Mouse (Mus musculus) gastrocnemius, adult 2 months (tissue): ENCODE results near the gene Ankzf1. TPM values are rescaled to one million over a fixed set of nuclear protein-coding genes. Genes with fewer than 3 reads are reported as not detected.

Experiments
- DNase-seq: peaks from one replicate; pipeline ENCODE4 v3.0.0; 2022
- H3K27ac ChIP-seq: fragments of 200-600 bp; 2 replicates; pipeline ENCODE4 v1.8.1; 2022; ENCODE audit warnings: mild to moderate bottlenecking
- H3K4me3 ChIP-seq: fragments of 200-600 bp; 2 replicates; pipeline ENCODE4 v1.8.1; 2022; ENCODE audit warnings: mild to moderate bottlenecking, moderate library complexity
- CTCF ChIP-seq: fragments of 200-600 bp; IDR thresholded peaks from 2 replicates; pipeline ENCODE4 v1.8.1; 2022; ENCODE audit warnings: antibody characterized with exemption, mild to moderate bottlenecking, moderate library complexity
- intact Hi-C: fragments of 180-260 bp; cut with DNase I; formaldehyde crosslinking; loops from one replicate; pipeline ENCODE4 v1.15.1; 2025
- long read RNA-seq, 2 experiments: library from polyadenylated mRNA; stranded (forward); transcript quantifications; one replicate each; pipeline ENCODE4 v2.0.0; 2021
- total RNA-seq, 2 experiments: library from RNA; stranded (reverse); gene quantifications; 2 replicates each; pipeline ENCODE4 v1.2.3; 2021

Ankzf1 gene
- 1 to 10 TPM; 5.5 to 5.9 TPM for total RNA-seq
- long read RNA-seq, experiment 1, partial matches to known transcripts = 0 of 1 reads
- long read RNA-seq, experiment 1, other reads (novel, unspliced or antisense) = 0 of 1 reads
- long read RNA-seq, experiment 2, partial matches to known transcripts = 0 of 4 reads
- long read RNA-seq, experiment 2, other reads (novel, unspliced or antisense) = 3 of 4 reads

DNA sequence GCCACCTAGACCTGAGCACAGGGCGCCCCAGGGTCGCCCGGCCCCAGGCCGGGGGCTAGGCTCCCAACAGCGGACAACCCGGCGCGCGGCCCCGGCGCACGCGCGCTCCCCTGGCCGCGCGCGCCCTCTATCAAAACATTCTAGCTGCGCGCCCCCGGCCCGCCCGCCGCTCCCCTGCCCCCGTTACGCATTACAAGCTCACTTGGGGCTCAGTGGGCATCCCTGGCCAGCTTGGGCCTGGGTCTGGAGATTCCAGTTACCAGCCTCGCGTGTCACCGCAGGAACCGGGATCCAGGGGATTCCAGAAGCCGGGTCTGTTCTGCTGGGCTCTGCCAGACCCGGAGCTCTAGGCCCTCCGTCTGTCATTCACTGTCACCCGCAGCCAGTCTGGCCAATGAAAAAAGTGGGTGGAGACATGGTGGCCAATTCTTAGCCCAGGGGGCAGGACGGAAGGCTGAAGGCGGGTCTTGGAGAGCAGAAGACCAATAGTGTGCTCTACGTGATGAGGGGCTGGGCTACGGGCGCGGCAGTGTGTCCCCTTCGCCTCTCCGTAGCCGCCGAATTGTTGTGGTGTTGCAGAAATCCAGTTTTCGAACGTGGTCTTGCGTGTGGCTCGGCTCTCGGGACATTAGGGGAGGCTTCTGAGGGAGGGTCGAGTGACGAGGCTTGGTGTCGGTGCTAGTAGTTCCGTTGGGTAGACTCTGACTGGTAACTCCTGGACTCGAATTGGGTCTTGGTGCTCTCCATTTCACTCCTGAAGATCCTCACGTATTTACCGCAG lies at the start of gene Ankzf1, which contains the start of gene Atg9a:
TSS of gene Ankzf1 (plus strand) at position 530 of the 781 bp plus-strand sequence.
TSS of gene Atg9a (minus strand) at position 575 of the 781 bp plus-strand sequence.
- intact Hi-C loops = loop anchor here (1.0 to 2.0 kb wide), 2 partner anchors 19 to 59 kb away; partner anchors contain the start of genes Glb1l and Stk16
- peak; percentile 9; the same call in 1 of the 2 replicates for TF ChIP-seq CTCF

DNA sequence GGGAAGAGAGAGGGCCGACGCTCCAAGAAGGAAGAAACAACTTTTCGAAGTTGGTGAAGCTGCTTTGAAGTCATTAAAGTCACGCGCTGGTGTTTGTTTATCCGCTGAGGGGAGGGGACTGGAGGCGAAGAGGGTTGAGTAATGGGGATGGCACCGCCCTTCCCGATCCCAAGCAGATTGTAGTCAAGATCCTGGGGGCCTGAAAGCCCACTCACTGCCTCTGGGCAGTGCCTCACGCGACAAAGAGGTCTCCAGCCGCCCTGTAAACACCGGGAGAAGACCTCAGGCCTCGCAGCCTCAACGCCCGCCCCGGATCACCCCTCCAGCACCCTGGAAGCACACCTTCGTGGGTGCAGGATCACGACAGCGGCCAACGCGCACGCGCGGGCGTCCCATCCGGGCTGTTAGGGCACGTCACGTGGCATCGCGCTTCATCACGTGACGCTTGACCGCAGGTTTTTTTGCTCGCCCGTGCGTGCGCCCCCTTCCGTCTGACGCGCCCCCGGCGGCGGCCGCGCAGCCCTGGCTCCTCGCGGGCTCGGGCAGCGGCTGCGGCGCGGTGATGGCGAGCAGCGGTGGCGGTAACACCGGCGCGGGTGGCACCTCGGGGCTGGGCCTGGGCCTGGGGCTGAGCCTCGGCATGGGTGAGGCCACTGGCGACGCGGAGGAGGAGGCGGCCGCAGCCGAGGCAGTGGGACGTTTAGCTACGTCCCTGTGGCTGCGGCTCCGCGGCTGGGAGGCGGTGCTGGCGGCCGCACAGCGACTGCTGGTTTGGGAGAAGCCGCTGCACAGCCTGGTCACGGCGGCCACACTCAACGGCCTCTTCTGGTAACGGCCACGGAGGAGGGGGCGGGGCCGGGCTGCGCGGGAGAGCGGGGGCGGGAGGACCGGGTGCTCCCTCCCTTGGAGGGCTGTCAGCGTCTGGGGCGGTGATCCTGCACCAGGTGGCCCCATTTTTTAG lies 49.4 kb upstream of the Ankzf1 start, which contains the start of the genes Cnppd1 and Retreg2:
TSS of gene Cnppd1 (minus strand) at position 411 of the 961 bp plus-strand sequence.
TSS of gene Retreg2 (plus strand) at position 478 of the 961 bp plus-strand sequence.
- H3K4me3 ChIP-seq = peak within 1 kb of the TSS; percentile 96
- peak; percentile 98 for DNase-seq
- intact Hi-C loops = no loop called here
- peak within 1 kb of the TSS; percentile 98 for H3K27ac ChIP-seq
- peak; percentile 72 for TF ChIP-seq CTCF

More for the DNA sequence above, at the start of gene Ankzf1, which contains the start of gene Atg9a:
- Histone ChIP-seq H3K27ac (peak within 1 kb of the TSS; percentile 97), H3K4me3 (peak within 1 kb of the TSS; percentile 93)
- peak; percentile 97 for DNase-seq

DNA sequence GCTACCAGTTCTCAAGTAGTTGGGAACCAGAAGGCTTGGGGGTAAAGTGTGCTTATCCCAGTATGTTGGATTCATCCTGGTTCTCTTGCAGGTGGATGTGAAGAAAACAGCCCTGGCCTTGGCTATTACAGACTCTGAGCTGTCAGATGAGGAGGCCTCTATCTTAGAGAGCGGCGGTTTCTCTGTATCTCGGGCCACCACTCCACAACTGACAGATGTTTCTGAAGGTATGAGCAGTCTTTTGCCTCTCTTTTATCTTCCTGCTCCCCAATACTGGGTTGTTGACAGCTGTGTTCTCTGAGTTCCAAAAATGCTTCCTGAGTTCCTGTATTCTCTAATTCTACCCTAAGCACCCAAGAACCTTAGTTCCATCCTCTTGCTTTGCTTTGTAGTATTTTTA lies 46.4 kb upstream of the Ankzf1 start:
- intact Hi-C loops = no loop called here
- no peak overlapping the region for H3K4me3 ChIP-seq
- DNase-seq = no peak
- no peak overlapping the region for H3K27ac ChIP-seq
- TF ChIP-seq CTCF = no peak

DNA sequence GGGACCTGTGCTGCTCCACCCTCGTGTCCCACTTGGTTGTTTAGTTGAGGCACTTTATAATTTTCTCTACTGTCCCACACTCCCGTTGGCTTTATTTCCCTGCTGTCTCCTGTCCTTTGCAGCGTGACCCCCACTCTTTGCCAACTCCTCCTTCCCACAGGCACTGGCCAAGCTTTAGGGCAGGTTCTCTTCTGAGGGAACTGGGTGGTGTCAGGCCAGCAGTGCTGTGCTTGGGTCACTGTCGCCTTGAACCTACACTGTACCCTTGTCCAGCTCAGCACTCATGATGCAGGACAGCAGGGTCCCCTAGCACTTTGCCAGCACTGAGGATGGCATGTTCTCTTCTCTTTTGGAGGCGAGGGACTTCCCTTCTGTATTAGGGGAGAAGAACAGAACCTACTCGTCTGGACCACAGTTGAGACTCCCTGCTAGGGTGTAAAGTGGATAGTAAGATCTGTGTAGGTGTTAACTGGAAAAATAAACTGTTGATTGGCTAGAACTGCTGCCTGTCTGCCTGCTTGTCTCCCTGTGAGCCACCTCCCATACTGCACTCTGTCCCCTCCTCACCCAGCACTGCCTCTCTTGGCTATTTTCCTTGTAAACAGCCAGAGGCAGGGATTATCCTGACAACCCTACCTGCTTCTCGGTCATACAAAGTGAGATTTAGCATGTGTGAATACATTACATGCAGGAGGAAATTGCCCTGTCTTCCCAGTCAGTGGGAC lies 44.4 kb upstream of the Ankzf1 start:
- H3K27ac ChIP-seq = no peak overlapping the region
- TF ChIP-seq CTCF = no peak
- intact Hi-C loops = no loop called here
- no peak overlapping the region for H3K4me3 ChIP-seq
- DNase-seq = no peak

DNA sequence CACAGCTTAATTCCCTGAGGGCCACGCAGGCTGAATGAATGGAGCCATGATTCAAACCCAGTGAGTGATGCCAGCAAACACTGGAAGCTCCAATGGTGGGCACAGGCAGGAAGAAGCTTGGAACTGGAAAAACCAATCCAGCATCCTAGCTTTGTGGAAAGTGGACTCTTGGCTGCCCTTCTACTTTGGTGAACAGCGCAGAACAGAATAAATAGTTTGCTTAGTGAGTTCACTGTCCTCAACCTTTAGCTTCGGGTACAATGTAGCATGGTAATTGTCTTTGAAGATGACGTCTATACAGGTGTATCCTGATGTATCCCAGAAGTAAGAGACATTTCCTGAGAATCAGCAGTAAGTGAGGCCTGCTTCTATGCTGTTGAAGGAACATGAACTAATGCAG lies 43.2 kb upstream of the Ankzf1 start:
- H3K4me3 ChIP-seq = no peak overlapping the region
- no peak for DNase-seq
- no peak overlapping the region for H3K27ac ChIP-seq
- intact Hi-C loops = no loop called here
- no peak for TF ChIP-seq CTCF

DNA sequence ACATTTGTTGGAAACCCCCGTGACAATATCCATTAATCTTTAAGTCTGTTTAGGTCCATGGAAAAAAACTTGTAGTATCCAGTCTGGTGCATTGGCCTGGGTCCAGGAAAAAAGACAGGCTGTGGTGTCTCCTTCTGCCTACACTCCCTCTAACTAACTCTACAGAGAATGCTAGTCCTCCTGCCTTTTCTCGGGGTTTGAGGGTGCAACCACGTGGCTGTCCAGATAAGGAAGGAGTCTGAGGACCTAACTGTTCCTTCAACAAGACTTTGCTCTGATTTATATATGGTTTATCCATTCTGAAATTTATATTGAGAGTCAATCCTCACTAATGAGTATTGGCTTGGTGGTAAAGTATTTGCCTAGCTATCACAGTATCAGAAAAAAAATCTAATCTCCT lies 36.1 kb upstream of the Ankzf1 start:
- intact Hi-C loops = no loop called here

DNA sequence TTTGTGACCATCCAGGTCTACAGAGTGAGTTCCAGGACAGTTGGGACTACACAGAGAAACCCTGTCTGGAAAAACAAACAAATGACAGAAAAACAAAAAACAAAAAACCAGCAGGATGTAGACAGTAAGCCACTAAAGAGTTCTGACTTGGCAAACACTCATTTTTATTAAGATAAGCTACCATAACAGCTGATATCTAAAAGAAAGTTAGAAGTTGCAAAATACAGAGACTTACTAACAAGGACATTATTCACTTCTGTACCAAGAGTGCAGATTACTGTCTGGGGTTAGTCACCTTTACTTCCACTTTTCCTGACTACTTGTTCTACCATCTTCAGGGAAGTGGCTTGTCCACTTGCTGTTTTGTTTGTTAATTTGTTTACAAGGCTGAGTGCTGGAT lies 33.0 kb upstream of the Ankzf1 start:
- Histone ChIP-seq H3K27ac (no peak overlapping the region), H3K4me3 (no peak overlapping the region)
- no peak for TF ChIP-seq CTCF
- DNase-seq = no peak
- intact Hi-C loops = no loop called here

More for the DNA sequence above, 36.1 kb upstream of the Ankzf1 start:
- no peak for DNase-seq
- Histone ChIP-seq H3K4me3 (no peak overlapping the region), H3K27ac (no peak overlapping the region)
- no peak for TF ChIP-seq CTCF

DNA sequence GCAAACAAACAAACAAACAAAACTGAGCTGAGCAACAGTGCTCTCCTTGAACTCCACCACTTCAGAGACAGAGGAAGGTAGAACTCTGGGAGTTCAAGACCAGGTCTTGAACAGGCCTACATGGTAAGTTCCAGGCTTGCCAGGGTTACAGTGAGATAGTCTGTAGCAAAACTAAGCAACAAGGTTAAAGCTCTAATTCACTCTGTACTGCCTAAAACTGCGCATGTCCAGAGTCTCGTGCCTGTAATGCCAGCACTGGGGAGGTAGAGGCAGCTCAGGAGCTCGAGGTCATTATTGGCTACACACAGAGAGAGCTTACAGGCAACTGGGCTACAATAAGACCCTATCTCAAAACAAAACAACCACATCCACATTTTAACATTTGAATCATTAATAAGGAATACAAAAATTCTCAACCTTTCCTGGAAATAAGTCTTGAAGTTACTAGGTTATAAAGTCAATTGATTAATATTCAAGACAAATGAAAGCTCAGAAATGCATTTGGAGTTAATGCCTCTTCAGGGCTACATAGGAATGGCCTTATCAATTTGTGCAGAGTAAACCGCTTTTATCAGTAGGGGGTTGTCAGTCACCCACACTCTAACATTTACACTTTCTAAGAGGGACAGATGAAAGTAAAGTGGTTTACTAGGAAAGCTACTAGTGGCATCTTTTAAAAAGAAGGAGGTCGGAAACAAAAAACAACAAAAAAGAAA lies 32.3 kb upstream of the Ankzf1 start:
- Histone ChIP-seq H3K4me3 (no peak overlapping the region), H3K27ac (no peak overlapping the region)
- intact Hi-C loops = no loop called here
- no peak for DNase-seq
- no peak for TF ChIP-seq CTCF

DNA sequence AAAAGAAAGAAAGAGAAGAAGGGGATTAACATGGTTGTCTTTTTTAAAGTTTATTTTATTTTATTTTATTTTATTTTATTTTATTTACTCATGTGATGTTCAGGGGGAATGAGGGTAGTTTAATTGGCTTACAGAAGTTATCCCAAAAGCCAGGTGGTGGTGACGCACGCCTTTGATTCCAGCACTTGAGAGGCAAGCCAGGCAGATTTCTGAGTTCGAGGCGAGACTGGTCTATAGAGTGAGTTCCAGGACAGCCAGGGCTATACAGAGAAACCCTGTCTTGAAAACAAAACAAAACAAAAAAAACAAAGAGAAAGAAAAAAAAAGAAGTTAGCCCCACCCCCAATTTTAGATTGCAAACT lies 31.7 kb upstream of the Ankzf1 start:
- TF ChIP-seq CTCF = no peak
- no peak overlapping the region for H3K4me3 ChIP-seq
- intact Hi-C loops = no loop called here
- no peak for DNase-seq
- H3K27ac ChIP-seq = no peak overlapping the region

DNA sequence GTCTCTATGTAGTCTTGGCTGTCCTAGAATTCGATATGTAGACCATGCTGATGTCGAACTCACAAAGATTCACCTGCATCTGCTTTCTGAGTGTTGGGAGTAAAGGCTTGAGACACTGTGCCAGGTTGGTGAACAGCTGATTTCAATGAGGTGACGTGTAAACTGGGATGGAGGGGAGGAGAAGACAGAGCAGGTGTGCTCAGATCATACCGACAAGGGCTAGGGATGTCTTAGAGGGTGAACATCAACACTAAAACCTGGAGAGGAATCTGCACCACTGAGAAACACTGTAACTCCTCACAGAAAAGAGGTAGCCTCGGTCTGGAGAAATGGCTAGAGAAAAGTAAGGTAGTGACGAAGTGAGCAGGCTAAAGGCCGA lies 23.9 kb upstream of the Ankzf1 start:
- Histone ChIP-seq H3K4me3 (peak overlapping the region; percentile 84), H3K27ac (peak overlapping the region; percentile 100)
- DNase-seq = no peak
- intact Hi-C loops = no loop called here
- TF ChIP-seq CTCF = no peak
